Mouse (Mus musculus): ENCODE data around the gene Rapgef3. TPM values are rescaled to one million over a fixed set of nuclear protein-coding genes. Genes with fewer than 3 reads are reported as not detected.

Rapgef3 gene
- total RNA-seq, 2 experiments from 2014 or later, result 46.5 to 50.4 TPM

DNA sequence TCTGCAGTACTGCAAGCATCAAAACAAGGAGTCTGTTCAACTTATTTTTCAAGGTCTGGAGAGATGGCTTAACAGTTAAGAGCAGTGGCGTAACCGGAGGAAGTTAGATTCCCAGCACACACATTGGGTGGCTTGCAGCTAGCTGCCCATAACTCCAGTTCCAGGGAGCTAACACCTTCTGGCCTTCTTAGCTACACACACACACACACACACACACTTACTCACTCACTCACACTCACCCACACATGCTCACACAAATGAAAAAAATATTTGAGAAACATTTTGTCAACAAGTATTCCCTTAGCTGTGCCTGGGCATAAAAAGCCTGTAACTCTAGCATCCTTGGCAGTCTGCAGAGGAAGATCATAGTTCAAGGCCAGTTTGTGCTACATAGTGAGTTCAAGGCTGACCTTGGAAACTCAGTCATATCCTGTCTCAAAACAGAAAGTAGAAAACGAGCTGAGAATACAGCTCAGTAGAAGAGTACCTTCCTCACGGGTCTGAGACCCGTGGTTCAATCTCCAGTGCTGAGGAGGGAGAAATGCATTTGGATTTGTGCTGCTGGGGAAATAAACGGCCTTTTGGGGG is 42.5 kb downstream of the Rapgef3 start:
- DNase-seq (ENCODE audit: extremely low spot score in 1 of 2, low spot score in 2 of 2), result no peak
- Histone ChIP-seq H3K4me3 (no peak overlapping the region), H3K27ac (no peak overlapping the region)
- intact Hi-C loops (cut with DNase I), result loop anchor here (5.0 kb wide), 1 partner anchor 293 kb away; no protein-coding TSS in a partner anchor
- no peak for TF ChIP-seq CTCF (IDR thresholded peaks at IDR 0.05)

GRCm38 (mm10) chr15:97724346-97725197 is 43.2 kb downstream of the Rapgef3 start:
- no peak overlapping the region for H3K4me3 ChIP-seq
- no peak for TF ChIP-seq CTCF (IDR thresholded peaks at IDR 0.05)
- intact Hi-C loops (cut with DNase I), result loop anchor here (5.0 kb wide), 1 partner anchor 292 kb away; no protein-coding TSS in a partner anchor
- no peak for DNase-seq (ENCODE audit: extremely low spot score in 1 of 2, low spot score in 2 of 2)
- peak overlapping the region; percentile 36; the same call in 1 of the 2 replicates for H3K27ac ChIP-seq

GRCm38 (mm10) chr15:97723536-97724345 is 44.0 kb downstream of the Rapgef3 start:
- intact Hi-C loops (cut with DNase I), result no loop called here
- no peak for DNase-seq (ENCODE audit: extremely low spot score in 1 of 2, low spot score in 2 of 2)
- no peak for TF ChIP-seq CTCF (IDR thresholded peaks at IDR 0.05)
- peak overlapping the region; percentile 36; the same call in 1 of the 2 replicates for H3K27ac ChIP-seq
- H3K4me3 ChIP-seq, result no peak overlapping the region

GRCm38 (mm10) chr15:97721008-97721701 is 46.6 kb downstream of the Rapgef3 start:
- Histone ChIP-seq H3K27ac (no peak overlapping the region; the same call in 1 of the 2 replicates), H3K4me3 (no peak overlapping the region)
- no peak for TF ChIP-seq CTCF (IDR thresholded peaks at IDR 0.05)
- no peak for DNase-seq (ENCODE audit: extremely low spot score in 1 of 2, low spot score in 2 of 2)
- intact Hi-C loops (cut with DNase I), result no loop called here

DNA sequence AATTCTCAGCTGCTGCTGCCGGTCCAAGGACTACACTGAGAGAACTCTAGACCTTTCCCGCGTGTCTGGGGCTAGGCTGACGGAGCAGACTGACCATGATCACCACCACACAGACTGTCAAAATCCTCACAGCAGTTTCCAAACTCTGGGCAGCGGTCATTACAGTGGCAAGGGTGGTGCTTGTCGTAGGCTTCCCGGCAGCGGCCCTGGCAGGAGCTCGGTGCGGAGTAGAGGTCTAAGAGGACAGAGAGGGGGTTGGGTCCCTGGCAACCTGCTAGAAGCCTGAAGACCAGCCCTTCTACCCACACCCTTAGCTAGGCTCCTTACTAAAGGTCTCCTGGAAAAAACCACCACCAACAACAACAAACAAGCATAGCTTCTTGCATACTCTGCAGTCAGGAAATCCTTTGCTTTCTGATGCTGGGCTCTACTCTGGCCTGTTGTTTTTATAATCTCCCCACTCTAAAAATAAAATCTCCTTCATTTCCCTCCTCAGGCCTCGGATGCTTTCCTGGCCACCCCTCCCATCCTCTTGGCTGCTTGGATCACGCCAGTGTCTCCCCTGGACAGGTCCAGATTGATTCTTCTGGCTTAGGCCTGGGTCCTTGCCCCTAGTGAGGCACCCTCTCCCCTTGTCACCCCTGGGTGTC is 47.6 kb downstream of the Rapgef3 start:
- intact Hi-C loops (cut with DNase I), result no loop called here
- Histone ChIP-seq H3K4me3 (no peak overlapping the region), H3K27ac (peak overlapping the region; percentile 74; the same call in 1 of the 2 replicates)
- DNase-seq (ENCODE audit: extremely low spot score in 1 of 2, low spot score in 2 of 2), result no peak
- TF ChIP-seq CTCF (IDR thresholded peaks at IDR 0.05), result no peak

- intact Hi-C loops (cut with DNase I), result loop anchor here (2.0 kb wide), 2 partner anchors 57 to 129 kb away; no protein-coding TSS in a partner anchor
- Histone ChIP-seq H3K27ac (no peak overlapping the region; the same call in 1 of the 2 replicates), H3K4me3 (no peak overlapping the region)
- TF ChIP-seq CTCF (IDR thresholded peaks at IDR 0.05), result no peak
- DNase-seq (ENCODE audit: extremely low spot score in 1 of 2, low spot score in 2 of 2), result no peak
These were observed 48.3 kb downstream of the Rapgef3 start for GRCm38 (mm10) chr15:97719494-97719893.

GRCm38 (mm10) chr15:97718535-97719155 is 49.1 kb downstream of the Rapgef3 start:
- DNase-seq (ENCODE audit: extremely low spot score in 1 of 2, low spot score in 2 of 2), result no peak
- TF ChIP-seq CTCF (IDR thresholded peaks at IDR 0.05), result no peak
- Histone ChIP-seq H3K27ac (no peak overlapping the region), H3K4me3 (no peak overlapping the region)
- intact Hi-C loops (cut with DNase I), result loop anchor here (1.0 to 2.0 kb wide), 4 partner anchors 58 to 234 kb away; no protein-coding TSS in a partner anchor

- no peak overlapping the region for H3K27ac ChIP-seq
- peak; percentile 79 for TF ChIP-seq CTCF (IDR thresholded peaks at IDR 0.05)
- intact Hi-C loops (cut with DNase I), result loop anchor here (1.0 to 2.0 kb wide), 4 partner anchors 59 to 234 kb away; no protein-coding TSS in a partner anchor
- H3K4me3 ChIP-seq, result no peak overlapping the region
- peak; percentile 51 to 65 for DNase-seq (ENCODE audit: extremely low spot score in 1 of 2, low spot score in 2 of 2)
These were observed 49.8 kb downstream of the Rapgef3 start for GRCm38 (mm10) chr15:97717861-97718534.

DNA sequence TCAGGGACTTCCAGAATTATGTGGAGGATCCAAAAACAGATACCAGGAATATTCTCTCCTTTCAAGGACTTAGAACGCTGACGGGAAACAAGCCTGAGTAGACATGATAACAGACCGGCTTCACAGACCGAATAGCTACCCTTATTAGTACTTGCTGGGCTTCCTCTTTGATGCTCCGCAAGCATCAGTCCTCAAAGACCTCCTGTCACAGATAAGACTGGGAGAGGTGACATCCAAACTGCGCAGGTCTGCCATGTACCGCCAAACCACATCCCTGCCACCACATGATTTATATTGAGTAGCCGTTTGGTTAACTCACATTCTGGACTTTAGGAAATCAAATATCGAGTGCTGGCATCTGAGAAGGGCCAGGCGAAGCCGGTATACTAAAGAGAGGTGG is 51.0 kb downstream of the Rapgef3 start:
- DNase-seq (ENCODE audit: extremely low spot score in 1 of 2, low spot score in 2 of 2), result no peak
- intact Hi-C loops (cut with DNase I), result no loop called here

GRCm38 (mm10) chr15:97715734-97716133 is 52.0 kb downstream of the Rapgef3 start:
- no peak for DNase-seq (ENCODE audit: extremely low spot score in 1 of 2, low spot score in 2 of 2)
- intact Hi-C loops (cut with DNase I), result no loop called here
- no peak overlapping the region for H3K4me3 ChIP-seq
- no peak overlapping the region for H3K27ac ChIP-seq
- no peak for TF ChIP-seq CTCF (IDR thresholded peaks at IDR 0.05)

More for the DNA sequence above, 51.0 kb downstream of the Rapgef3 start:
- no peak overlapping the region for H3K4me3 ChIP-seq
- no peak overlapping the region for H3K27ac ChIP-seq
- TF ChIP-seq CTCF (IDR thresholded peaks at IDR 0.05), result no peak

Measured in left cerebral cortex, adult 2 months (tissue).